Mouse (Mus musculus) kidney, adult 18-20 months (tissue): ENCODE data around the gene Rnf207.

Experiments used
- DNase-seq: peaks from one replicate; pipeline ENCODE4 v3.0.0; 2021

Gene Rnf207

DNA sequence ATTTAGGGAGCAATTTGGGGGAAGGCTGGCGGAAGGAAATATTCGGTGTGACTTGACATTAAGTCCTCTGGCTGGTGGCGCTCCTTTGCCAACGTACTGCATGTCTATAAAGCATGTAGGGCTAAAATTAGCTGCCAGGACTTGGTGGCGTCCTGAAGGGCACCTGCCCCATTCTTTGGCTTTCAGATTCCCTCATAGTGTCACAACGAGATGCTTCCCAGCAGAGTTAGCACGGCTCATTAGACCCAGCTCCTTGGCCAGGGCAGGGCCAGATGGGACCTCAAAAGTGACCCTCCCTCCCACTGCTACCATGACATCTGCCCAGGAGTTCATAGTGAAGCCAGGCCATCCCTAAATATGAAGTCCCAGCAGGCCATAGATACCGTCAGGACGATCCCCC lies 48.2 kb downstream of the Rnf207 start:
- no peak for DNase-seq

DNA sequence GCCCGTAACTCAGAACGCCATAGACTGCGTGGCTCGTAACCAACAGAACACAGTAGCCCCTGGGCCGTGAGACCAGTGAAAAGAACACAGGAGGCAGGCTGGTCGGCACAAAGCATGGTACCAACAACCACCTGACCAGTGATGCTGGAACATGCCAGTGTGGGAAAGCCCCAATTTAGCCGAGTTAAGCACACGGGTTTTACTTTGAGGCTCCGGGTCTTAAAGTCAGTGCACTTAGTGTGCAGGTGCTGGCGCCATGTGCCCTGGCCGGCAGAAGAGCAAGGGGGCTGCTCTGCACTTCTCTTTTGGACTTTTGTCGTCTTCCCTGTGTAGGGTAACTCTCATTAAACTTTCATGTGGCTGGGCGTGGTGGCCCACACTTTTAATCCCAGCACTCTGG lies 48.8 kb downstream of the Rnf207 start:
- DNase-seq = no peak

DNA sequence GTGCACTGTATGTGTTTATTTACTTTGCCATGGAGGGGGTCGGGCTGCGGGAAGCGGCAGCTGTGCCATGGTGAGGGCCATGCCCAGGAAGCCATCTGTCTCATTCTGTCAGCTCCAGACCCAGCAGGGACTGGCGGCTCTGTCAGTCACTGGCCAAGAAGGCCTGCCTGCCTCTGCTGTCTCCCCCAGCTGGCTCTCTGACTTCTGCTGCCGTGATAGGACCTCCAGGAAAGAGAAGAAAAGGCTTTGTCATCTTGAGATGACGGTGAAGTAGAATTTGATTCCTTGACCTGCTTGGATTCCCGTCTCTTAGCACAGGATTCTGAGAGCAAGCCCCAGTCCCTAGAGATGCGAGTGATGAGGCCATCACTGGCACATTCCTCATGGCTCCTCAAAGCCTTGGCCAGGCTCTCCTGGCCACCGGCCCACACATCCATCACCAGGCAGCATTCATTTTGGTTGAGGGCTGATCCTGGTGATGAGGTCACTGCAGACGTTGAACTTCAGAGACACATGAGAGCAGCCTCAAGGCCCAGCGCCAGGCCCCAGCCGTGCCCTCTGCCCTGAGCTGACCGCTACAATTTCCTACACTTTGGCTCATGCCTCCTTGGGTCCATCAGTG lies 50.9 kb downstream of the Rnf207 start:
- no peak for DNase-seq

DNA sequence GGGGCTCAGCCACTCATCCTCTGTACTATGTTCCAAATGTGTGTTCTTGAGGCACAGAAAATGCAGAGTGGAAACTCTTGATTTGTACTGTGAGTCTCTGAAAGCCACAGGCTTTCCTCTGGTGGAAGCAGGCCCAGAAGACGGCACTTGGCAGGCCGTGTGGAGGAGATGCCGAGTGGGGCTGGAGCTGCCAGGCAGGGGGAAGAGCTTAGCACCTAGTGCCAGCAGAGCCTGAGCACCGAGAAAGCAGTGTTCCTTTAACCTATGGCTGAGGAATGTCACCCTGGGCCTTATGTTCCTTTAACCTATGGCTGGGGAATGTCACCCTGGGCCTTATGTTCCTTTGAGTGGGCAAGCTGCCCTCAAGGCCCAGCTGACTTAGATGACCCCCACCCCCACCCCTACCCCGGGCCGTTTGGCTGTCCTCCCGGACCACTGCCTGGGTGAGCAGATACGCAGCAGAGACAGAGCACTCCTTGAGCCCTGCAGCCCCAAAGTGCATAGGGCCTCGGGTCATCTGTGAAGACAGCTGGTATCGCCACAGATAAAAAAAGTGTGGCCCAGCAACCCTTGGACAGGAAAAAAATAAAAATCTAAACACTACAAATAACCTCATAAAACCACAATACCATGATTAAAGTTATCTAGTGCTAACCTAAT lies 52.4 kb downstream of the Rnf207 start:
- no peak for DNase-seq

DNA sequence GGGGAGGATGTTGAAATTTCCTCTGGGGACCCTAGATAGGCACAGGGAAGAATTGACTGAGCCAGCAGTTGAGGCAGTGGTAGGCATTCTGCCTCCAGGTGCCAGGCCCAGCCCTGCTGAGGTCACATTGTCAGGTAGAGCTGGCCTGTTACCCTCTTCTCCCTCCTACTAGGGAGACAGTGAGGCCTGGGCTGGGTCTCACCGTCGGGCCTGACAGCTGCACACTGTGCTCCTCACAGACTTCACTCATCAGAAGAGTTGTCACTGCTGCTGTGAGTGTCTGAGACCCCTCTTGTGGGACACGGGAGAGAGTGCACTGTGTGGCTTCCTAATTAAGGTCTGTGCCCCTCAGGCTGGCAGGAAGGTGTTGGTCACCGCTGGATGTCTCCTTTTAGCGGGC lies 53.0 kb downstream of the Rnf207 start:
- DNase-seq = no peak

DNA sequence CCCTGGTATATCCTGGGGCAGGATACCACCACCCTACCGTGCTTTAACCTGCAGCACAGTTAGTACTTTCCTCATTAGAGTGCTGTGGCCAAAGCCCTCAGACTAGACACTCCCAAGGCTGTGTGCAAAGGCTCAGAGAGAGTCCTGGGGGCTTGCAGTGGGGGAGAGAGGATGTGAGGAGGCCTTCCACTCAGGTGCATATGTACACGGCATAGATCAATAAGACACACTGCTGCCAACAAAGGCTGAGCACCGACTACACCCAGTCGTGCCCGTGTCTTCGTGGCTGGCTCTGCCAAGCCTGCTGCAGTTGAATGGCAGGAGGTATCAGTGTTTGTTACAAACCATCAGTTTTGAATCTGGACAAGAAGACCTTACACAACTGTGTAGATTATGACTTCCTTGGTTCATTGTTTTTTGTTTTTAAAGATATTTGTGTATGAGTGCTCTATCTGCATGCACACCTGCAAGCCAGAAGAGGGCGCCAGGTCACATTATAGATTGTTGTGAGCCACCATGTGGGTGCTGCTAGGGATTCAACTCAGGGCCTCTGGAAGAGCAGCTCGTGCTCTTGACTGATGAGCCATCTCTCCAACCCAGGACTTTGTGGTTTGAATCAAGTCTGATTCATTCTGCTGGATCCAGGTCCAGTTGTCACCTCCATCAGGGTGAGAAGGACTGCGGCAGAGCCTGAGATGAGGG lies 53.8 kb downstream of the Rnf207 start:
- no peak for DNase-seq

DNA sequence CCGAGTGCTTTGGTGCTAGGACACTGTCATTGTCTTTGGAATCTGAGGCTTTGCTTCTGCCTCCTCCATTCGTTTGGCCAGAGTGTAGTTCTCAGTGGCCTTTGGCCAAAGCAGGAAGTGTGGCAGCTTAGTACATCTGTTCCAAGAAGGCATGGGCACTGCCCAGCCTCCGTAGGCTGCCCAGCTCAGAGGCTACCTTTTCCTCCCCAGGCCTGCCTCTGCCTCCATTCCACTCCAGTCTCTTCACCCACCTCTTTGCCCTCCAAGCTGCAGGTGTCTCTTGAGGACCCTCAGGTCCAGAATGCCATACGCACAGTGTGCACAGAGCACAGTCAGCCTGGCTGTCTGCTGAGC lies 54.6 kb downstream of the Rnf207 start:
- peak; percentile 34 for DNase-seq

DNA sequence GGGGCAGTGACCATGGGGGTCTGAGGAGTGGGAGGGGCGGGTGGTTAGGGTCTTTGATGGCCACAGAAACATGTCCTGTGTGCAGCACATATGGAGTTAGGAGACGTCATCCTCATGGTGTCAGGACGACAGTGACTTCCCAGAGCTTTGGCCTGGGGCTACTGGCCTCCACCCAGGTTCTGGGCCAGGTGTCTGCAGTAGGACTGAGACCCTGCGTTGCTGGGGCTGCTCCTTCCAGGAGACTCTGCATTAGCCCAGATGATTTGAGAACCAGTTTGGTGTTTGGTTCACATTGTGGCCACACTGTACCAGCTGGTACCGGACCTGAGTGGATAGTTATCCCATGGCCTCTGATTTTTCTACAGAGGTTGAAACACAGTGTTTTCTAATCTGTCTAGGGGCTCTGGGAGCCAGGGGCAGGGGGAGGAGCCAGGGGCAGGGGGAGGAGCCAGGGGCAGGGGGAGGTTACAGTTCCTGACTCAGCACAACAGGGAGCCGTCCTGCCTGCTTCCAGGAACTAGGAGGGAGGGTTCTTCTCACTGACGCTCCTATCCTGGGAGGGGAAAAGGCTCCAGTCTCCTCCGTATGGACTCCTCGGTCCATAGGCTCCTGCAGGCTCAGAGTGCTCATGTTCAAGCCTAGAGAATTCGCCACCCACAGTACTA lies 55.1 kb downstream of the Rnf207 start:
- DNase-seq = peak; percentile 21

DNA sequence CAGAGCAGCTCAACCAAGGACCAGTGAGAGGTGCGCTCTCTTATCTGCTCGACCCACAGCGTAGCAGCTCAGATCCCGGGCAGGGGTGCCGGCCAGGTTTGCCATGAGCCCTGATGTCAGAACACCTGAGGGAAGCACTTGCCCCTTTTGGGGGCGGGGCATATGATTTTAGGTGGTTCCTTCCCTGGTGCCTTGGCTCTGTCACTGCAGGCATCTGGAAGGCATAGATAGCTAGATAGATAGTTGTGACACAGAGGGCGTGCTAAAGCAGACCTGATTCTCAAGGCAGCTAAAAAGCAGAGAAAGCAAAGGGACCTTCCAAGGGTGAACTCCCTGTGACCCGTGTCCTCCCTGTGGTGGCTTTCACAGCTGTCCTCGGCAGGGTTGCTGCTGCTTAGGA lies 55.7 kb downstream of the Rnf207 start:
- no peak for DNase-seq

DNA sequence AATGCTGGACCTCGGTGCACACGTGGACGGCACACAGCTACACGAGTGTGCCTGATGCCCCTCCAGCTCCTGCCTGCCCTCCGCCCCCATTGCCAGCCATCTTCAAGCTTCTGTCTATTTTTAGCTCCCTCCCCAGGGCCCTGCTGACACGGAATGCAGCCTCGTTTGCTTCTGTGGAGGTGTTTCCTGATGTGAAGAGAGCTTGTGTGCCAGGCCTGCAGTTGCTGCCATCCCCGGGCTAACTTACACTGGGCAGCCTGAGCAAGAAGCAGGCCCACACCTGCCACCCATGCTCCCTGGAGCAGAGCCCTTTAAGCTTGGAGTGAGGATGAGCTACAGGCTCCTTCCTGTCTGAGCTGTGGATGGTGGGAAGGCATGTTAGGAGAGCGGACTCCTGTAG lies 56.6 kb downstream of the Rnf207 start:
- DNase-seq = no peak

DNA sequence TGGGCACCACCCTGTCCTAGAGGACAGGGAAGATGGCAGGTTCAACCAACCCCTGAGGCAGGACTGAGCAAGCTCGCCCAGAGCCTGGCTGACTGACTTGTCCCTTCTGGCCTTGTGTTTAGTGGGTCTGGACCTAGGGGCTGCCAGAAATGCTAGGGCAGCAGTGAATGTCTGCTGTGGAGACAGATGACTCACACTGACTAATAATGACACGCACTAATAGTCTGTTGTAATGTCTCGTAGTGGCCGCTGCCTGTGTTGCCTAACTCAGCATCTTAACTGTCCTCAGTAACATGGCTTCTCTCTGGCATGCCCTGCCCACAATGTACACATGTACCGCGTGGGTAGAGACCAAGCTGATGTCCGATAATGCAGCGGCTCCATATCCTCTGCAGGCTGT lies 58.3 kb downstream of the Rnf207 start:
- no peak for DNase-seq

DNA sequence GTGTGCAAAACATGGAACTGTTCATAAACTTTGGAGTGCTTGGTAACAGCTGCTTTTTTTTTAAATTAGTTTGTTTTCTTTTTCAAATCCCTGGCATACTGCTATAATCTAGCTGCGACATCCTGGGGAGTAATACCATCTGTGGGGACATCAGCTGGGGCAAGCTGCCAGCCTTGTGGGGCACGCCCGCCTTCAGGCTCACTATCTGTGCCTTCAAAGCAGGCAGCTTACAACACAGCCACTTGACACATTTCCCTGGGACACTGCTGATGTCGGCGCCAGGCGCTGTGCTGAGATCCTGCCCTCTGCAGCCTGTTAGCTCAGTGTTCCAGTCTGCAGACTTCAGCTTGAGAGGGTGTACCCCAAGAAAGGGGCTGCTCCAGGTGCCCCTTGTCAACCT lies 61.7 kb downstream of the Rnf207 start:
- DNase-seq = no peak
